Mouse (Mus musculus) CD4-positive naive resting alpha-beta T cell, adult 76 days (primary cell): ENCODE results near the gene Olfr149. TPM values are rescaled to one million over a fixed set of nuclear protein-coding genes. Genes with fewer than 3 reads are reported as not detected.

Experiments used
- total RNA-seq: library from RNA; stranded (reverse); gene quantifications from one replicate; pipeline ENCODE4 v1.2.4, GENCODE M21; 2023

The Olfr149 gene
- not detected for total RNA-seq

GRCm38 (mm10) chr9:39707017-39707416 is at the start of gene Olfr149:
Gene Olfr149 (minus strand): TSS chr9:39707117.

GRCm38 (mm10) chr9:39745949-39746348 is 39.0 kb upstream of the Olfr149 start, which contains the start of gene Olfr967:
Gene Olfr967 (plus strand): TSS chr9:39746249.

GRCm38 (mm10) chr9:39730678-39731077 is 23.8 kb upstream of the Olfr149 start, which contains the start of gene Olfr150:
Gene Olfr150 (plus strand): TSS chr9:39730978.

GRCm38 (mm10) chr9:39711053-39711452 is 4.1 kb upstream of the Olfr149 start, which contains the start of gene Olfr965:
Gene Olfr965 (plus strand): TSS chr9:39711353.

GRCm38 (mm10) chr9:39666905-39667304 is 40.0 kb downstream of the Olfr149 start, which contains the start of gene Olfr963:
Gene Olfr963 (plus strand): TSS chr9:39667205.

Other genes with a start within 250 kb of the Olfr149 start
- gene Olfr955, start 235.2 kb downstream of the Olfr149 start, total RNA-seq, result not detected
- gene Olfr44, start 213.1 kb downstream of the Olfr149 start, total RNA-seq, result not detected
- gene Olfr957, start 191.3 kb downstream of the Olfr149 start, total RNA-seq, result not detected
- not detected for gene Olfr958, start 153.1 kb downstream of the Olfr149 start, total RNA-seq
- not detected for gene Olfr959, start 131.5 kb downstream of the Olfr149 start, total RNA-seq
- not detected for gene AW551984, start 102.7 kb downstream of the Olfr149 start, total RNA-seq
- not detected for gene Olfr148, start 96.5 kb downstream of the Olfr149 start, total RNA-seq
- not detected for gene Olfr960, start 85.7 kb downstream of the Olfr149 start, total RNA-seq
- gene Olfr961, start 62.0 kb downstream of the Olfr149 start, total RNA-seq, result not detected
- gene Olfr963, start 39.9 kb downstream of the Olfr149 start, total RNA-seq, result not detected
- gene Olfr965, start 4.2 kb upstream of the Olfr149 start, total RNA-seq, result not detected
- gene Olfr150, start 23.9 kb upstream of the Olfr149 start, total RNA-seq, result not detected
- gene Olfr967, start 39.1 kb upstream of the Olfr149 start, total RNA-seq, result not detected
- gene Olfr968, start 76.1 kb upstream of the Olfr149 start, total RNA-seq, result not detected
- gene Olfr969, start 83.8 kb upstream of the Olfr149 start, total RNA-seq, result not detected
- gene Olfr970, start 101.7 kb upstream of the Olfr149 start, total RNA-seq, result not detected
- gene Olfr971, start 129.8 kb upstream of the Olfr149 start, total RNA-seq, result not detected
- gene Olfr972, start 159.3 kb upstream of the Olfr149 start, total RNA-seq, result not detected
- gene Olfr229, start 200.2 kb upstream of the Olfr149 start, total RNA-seq, result not detected
- gene Olfr974, start 230.4 kb upstream of the Olfr149 start, total RNA-seq, result not detected
- not detected for gene Olfr975, start 244.9 kb upstream of the Olfr149 start, total RNA-seq